Mouse (Mus musculus): Measurements from ENCODE around the gene Efcab9. TPM values are rescaled to one million over a fixed set of nuclear protein-coding genes. Genes with fewer than 3 reads are reported as not detected.

The Efcab9 gene
- total and polyA plus RNA-seq, 3 experiments: 0.77 to 1.3 TPM; not detected in 1

- Histone ChIP-seq H3K9ac (ENCODE audit: control insufficient read depth, low read depth, low read length, poor library complexity, severe bottlenecking) (no peak overlapping the region), H3K79me2 (ENCODE audit: control insufficient read depth, insufficient read depth, low read length, poor library complexity) (no peaks in the 10 kb centered on the region), H3K4me1 (ENCODE audit: control insufficient read depth in 1 of 2, insufficient read depth in 2 of 2, low read length in 2 of 2) (peaks cover 13 to 19% of the 10 kb centered on the region in 2 experiments), H3K36me3 (ENCODE audit: control insufficient read depth in 1 of 2, insufficient read depth in 2 of 2, low read length in 2 of 2) (peaks cover 0 to 14% of the 10 kb centered on the region in 2 experiments; a peak in 2 of 4 replicates), H3K27me3 (ENCODE audit: control insufficient read depth in 1 of 2, insufficient read depth in 2 of 2, low read length in 2 of 2) (no peaks in the 10 kb centered on the region), H3K27ac (ENCODE audit: control insufficient read depth, low read depth, low read length) (no peak overlapping the region), H3K4me3 (ENCODE audit: control insufficient read depth in 1 of 2, insufficient read depth in 1 of 2, low read depth in 2 of 2, low read length in 2 of 2) (no peak overlapping the region), H3K9me3 (replicated peaks; ENCODE audit: insufficient read depth, low read length) (no peaks in the 10 kb centered on the region)
- TF ChIP-seq RCOR1 (IDR thresholded peaks at IDR 0.05; ENCODE audit: low read depth, low read length): 0 out of 2 replicates have a peak, but pooled peaks have one; percentile 5
- no peak for TF ChIP-seq POLR2A (IDR thresholded peaks at IDR 0.05; ENCODE audit: control insufficient read depth in 1 of 2, insufficient read depth in 1 of 2, low read depth in 1 of 2, low read length in 2 of 2, poor library complexity in 1 of 2)
- peak; percentile 51 for DNase-seq (ENCODE audit: low read depth, low spot score)
Measured at GRCm38 (mm10) chr11:32553311-32554140, 21.6 kb upstream of the Efcab9 start.

GRCm38 (mm10) chr11:32552401-32553090 is 20.7 kb upstream of the Efcab9 start:
- H3K27me3 ChIP-seq (ENCODE audit: control insufficient read depth in 1 of 2, insufficient read depth in 2 of 2, low read length in 2 of 2): no peaks in the 10 kb centered on the region

GRCm38 (mm10) chr11:32551579-32552297 is 19.9 kb upstream of the Efcab9 start:
- Histone ChIP-seq H3K36me3 (ENCODE audit: control insufficient read depth in 1 of 2, insufficient read depth in 2 of 2, low read length in 2 of 2) (peaks cover 0 to 14% of the 10 kb centered on the region in 2 experiments; a peak in 2 of 4 replicates), H3K79me2 (ENCODE audit: control insufficient read depth, insufficient read depth, low read length, poor library complexity) (no peaks in the 10 kb centered on the region), H3K9ac (ENCODE audit: control insufficient read depth, low read depth, low read length, poor library complexity, severe bottlenecking) (no peak overlapping the region), H3K27ac (ENCODE audit: control insufficient read depth, low read depth, low read length) (no peak overlapping the region), H3K4me3 (ENCODE audit: control insufficient read depth in 1 of 2, insufficient read depth in 1 of 2, low read depth in 2 of 2, low read length in 2 of 2) (no peak overlapping the region), H3K4me1 (ENCODE audit: control insufficient read depth in 1 of 2, insufficient read depth in 2 of 2, low read length in 2 of 2) (peaks cover 13 to 19% of the 10 kb centered on the region in 2 experiments), H3K27me3 (ENCODE audit: control insufficient read depth in 1 of 2, insufficient read depth in 2 of 2, low read length in 2 of 2) (no peaks in the 10 kb centered on the region), H3K9me3 (replicated peaks; ENCODE audit: insufficient read depth, low read length) (no peaks in the 10 kb centered on the region)
- TF ChIP-seq USF2 (IDR thresholded peaks at IDR 0.05; ENCODE audit: borderline replicate concordance in 1 of 2, insufficient read depth in 1 of 2, low read depth in 1 of 2, low read length in 2 of 2) (no peak), NRF1 (IDR thresholded peaks at IDR 0.05; ENCODE audit: insufficient read depth, low read depth, low read length, poor library complexity, severe bottlenecking) (no peak), UBTF (IDR thresholded peaks at IDR 0.05; ENCODE audit: borderline replicate concordance, insufficient read depth, low read depth, low read length) (no peak)
- no peak for DNase-seq (ENCODE audit: low read depth, low spot score)

More at GRCm38 (mm10) chr11:32552401-32553090, 20.7 kb upstream of the Efcab9 start:
- no peak for TF ChIP-seq POLR2AphosphoS2 (IDR thresholded peaks at IDR 0.05; ENCODE audit: low read length)
- Histone ChIP-seq H3K79me2 (ENCODE audit: control insufficient read depth, insufficient read depth, low read length, poor library complexity) (no peaks in the 10 kb centered on the region), H3K27ac (ENCODE audit: control insufficient read depth, low read depth, low read length) (no peak overlapping the region), H3K36me3 (ENCODE audit: control insufficient read depth in 1 of 2, insufficient read depth in 2 of 2, low read length in 2 of 2) (peaks cover 0 to 14% of the 10 kb centered on the region in 2 experiments; a peak in 2 of 4 replicates), H3K9ac (ENCODE audit: control insufficient read depth, low read depth, low read length, poor library complexity, severe bottlenecking) (no peak overlapping the region), H3K9me3 (replicated peaks; ENCODE audit: insufficient read depth, low read length) (no peaks in the 10 kb centered on the region), H3K4me3 (ENCODE audit: control insufficient read depth in 1 of 2, insufficient read depth in 1 of 2, low read depth in 2 of 2, low read length in 2 of 2) (no peak overlapping the region), H3K4me1 (ENCODE audit: control insufficient read depth in 1 of 2, insufficient read depth in 2 of 2, low read length in 2 of 2) (peaks cover 13 to 19% of the 10 kb centered on the region in 2 experiments)
- DNase-seq (ENCODE audit: low read depth, low spot score): no peak

Data from MEL (cell line).